Mouse (Mus musculus) stomach, embryonic 14.5 days (tissue): ENCODE results near the gene 1600012H06Rik. TPM values are rescaled to one million over a fixed set of nuclear protein-coding genes. Genes with fewer than 3 reads are reported as not detected.

ENCODE experiments used
- ATAC-seq: fragments of 200-750 bp; cut with Nextera tagmentation; 2 replicates; pipeline ENCODE4 v1.8.0; 2017; ENCODE audit warnings: low read depth, moderate TSS enrichment; ENCODE audit not compliant: insufficient number of reproducible peaks, insufficient read depth, low FRiP score
- H3K27ac ChIP-seq: fragments of 300-500 bp; sonication (generic); 2 replicates; pipeline ENCODE4 v1.5.1; 2014; ENCODE audit warnings: mild to moderate bottlenecking, low read length, moderate library complexity, mixed read lengths
- H3K27me3 ChIP-seq: fragments of 300-500 bp; sonication (generic); 2 replicates; pipeline ENCODE4 v1.6.1; 2014; ENCODE audit warnings: low read length, control low read depth, mixed read lengths; ENCODE audit not compliant: control insufficient read depth, insufficient read depth
- H3K36me3 ChIP-seq: fragments of 300-500 bp; sonication (generic); 2 replicates; pipeline ENCODE4 v1.6.1; 2014; ENCODE audit warnings: mild to moderate bottlenecking, control low read depth, low read length, moderate library complexity, mixed read lengths; ENCODE audit not compliant: control insufficient read depth, insufficient read depth
- H3K4me1 ChIP-seq: fragments of 300-500 bp; sonication (generic); 2 replicates; pipeline ENCODE4 v1.6.1; 2014; ENCODE audit warnings: low read length, control low read depth, mixed read lengths; ENCODE audit not compliant: control insufficient read depth, insufficient read depth
- H3K4me2 ChIP-seq: fragments of 300-500 bp; sonication (generic); replicated peaks from 2 replicates; pipeline ENCODE4 v1.6.1; 2014; ENCODE audit warnings: low read depth, low read length, control low read depth
- H3K4me3 ChIP-seq: fragments of 300-500 bp; sonication (generic); 2 replicates; pipeline ENCODE4 v1.5.1; 2014; ENCODE audit warnings: low read depth, low read length, control low read depth
- H3K9ac ChIP-seq: fragments of 300-500 bp; sonication (generic); replicated peaks from 2 replicates; pipeline ENCODE4 v1.6.1; 2014; ENCODE audit warnings: low read depth, mild to moderate bottlenecking, control low read depth, low read length, moderate library complexity, mixed read lengths
- H3K9me3 ChIP-seq: fragments of 300-500 bp; sonication (generic); 2 replicates; pipeline ENCODE4 v1.6.1; 2016; ENCODE audit warnings: low read depth, low read length, control low read depth; ENCODE audit not compliant: control insufficient read depth
- WGBS: fragments of 180-500 bp; shearing (Covaris S2); extraction: QIAGEN DNeasy Blood & Tissue Kit; methylation state at CpG from one replicate; pipeline ENCODE4 v1.1.7; 2014; 5-methylcytosine and 5-hydroxymethylcytosine counted together
- polyA plus RNA-seq: library from polyadenylated mRNA; unstranded; fragments of >200 nt; fragmentation: Nextera tagmentation; extraction: Ambion mirVana; gene quantifications from 2 replicates; pipeline ENCODE4 v1.2.1, GENCODE M21; 2014

1600012H06Rik gene
- polyA plus RNA-seq, 1 experiment from 2014 or later: 35.5 TPM

DNA sequence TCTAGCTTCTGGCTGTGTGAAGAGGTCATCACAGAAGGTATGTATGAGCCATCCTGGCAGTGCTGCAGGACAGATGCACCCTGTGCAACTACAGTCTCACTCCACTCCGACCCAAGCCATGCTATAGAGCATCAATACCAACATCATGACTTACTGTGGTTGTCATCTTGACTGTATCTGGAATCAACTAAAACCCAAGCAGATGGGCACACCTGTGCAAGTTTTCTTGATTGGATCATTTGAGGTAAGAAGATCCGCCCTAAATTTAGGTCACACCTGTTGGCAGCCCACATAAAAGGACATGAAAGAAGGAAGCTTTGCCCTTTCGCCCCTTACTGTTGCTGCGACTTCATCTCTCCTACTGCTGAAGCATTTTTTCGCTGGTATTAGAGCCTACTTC, 33.7 kb upstream of the 1600012H06Rik start:
- WGBS: 90% methylated on average over 5 of the region's 5 CpGs
- H3K27ac ChIP-seq: no peak overlapping the region
- no peaks in the 10 kb centered on the region for H3K36me3 ChIP-seq
- H3K4me3 ChIP-seq: no peak overlapping the region
- H3K9ac ChIP-seq: no peak overlapping the region
- no peaks in the 10 kb centered on the region for H3K9me3 ChIP-seq
- H3K4me1 ChIP-seq: no peaks in the 10 kb centered on the region
- no peaks in the 10 kb centered on the region for H3K27me3 ChIP-seq
- H3K4me2 ChIP-seq: no peak overlapping the region
- no peak for ATAC-seq

DNA sequence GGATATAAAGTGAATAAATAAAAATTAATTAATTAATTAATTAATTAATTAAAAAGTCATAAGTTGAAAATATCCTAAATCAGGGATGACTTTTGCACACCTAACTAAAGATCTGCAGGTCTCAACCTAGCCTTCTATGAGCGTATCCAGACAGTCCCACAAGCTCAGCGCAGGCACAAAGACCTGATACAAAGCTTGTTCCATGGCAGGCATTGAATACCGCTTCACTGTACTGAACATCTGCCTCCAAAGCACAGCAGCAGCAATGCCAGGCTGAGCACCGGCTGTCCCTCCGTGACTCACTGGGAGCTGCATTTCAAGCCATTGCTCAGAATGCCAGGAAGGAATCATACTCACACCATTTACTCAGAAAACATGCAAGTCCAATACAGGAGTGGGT, 32.2 kb upstream of the 1600012H06Rik start:
- Histone ChIP-seq H3K9ac (no peak overlapping the region), H3K36me3 (no peaks in the 10 kb centered on the region), H3K4me3 (no peak overlapping the region), H3K9me3 (no peaks in the 10 kb centered on the region), H3K27ac (no peak overlapping the region), H3K27me3 (no peaks in the 10 kb centered on the region), H3K4me2 (no peak overlapping the region), H3K4me1 (no peaks in the 10 kb centered on the region)
- WGBS: 94% methylated on average over 5 of the region's 5 CpGs
- no peak for ATAC-seq

DNA sequence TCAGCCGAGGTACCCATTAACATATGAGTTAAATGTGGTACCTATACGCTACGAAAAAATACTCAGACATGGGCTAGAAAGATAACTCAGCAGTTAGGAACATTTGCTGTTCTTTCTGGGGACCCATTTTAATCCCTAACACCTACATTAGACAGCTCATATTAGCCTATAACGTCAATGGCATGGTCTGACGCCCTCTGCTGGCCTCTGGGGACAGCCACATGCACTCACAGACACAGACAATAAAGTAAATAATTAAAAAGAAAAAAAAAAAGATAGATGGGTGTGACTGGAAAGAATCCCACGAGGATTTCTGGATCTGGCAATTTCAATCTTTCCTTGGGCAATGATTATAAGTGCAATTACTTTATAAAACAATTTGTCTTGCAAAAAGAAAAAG, 30.6 kb upstream of the 1600012H06Rik start:
- WGBS: 49% methylated on average over 6 of the region's 6 CpGs
- H3K4me1 ChIP-seq: no peaks in the 10 kb centered on the region
- no peaks in the 10 kb centered on the region for H3K9me3 ChIP-seq
- no peak overlapping the region for H3K4me2 ChIP-seq
- H3K9ac ChIP-seq: no peak overlapping the region
- no peaks in the 10 kb centered on the region for H3K36me3 ChIP-seq
- no peak overlapping the region for H3K27ac ChIP-seq
- ATAC-seq: no peak
- H3K27me3 ChIP-seq: no peaks in the 10 kb centered on the region
- H3K4me3 ChIP-seq: no peak overlapping the region

DNA sequence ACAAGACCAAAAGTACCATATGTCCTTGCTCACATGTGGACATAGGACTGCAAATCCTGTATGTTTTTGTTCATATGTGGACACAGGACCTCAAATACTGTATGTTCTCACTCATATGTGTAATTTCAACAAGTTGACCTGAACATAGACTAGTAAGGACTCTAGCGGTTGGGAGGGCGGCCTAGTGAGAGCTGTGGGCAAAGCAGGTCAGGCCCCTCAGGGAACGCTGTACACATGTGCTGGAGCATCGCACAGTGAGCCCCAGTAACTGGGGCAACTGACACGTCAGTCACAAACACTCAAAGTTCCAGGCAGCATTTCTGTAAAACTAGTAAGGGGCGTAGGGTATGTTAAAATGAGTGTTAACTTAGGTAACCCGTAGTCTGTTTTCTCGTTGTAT, 30.0 kb upstream of the 1600012H06Rik start:
- H3K9ac ChIP-seq: no peak overlapping the region
- no peaks in the 10 kb centered on the region for H3K9me3 ChIP-seq
- no peaks in the 10 kb centered on the region for H3K27me3 ChIP-seq
- no peak overlapping the region for H3K27ac ChIP-seq
- H3K4me2 ChIP-seq: no peak overlapping the region
- 88% methylated on average over 8 of the region's 8 CpGs for WGBS
- H3K4me3 ChIP-seq: no peak overlapping the region
- ATAC-seq: no peak
- H3K4me1 ChIP-seq: no peaks in the 10 kb centered on the region
- no peaks in the 10 kb centered on the region for H3K36me3 ChIP-seq

DNA sequence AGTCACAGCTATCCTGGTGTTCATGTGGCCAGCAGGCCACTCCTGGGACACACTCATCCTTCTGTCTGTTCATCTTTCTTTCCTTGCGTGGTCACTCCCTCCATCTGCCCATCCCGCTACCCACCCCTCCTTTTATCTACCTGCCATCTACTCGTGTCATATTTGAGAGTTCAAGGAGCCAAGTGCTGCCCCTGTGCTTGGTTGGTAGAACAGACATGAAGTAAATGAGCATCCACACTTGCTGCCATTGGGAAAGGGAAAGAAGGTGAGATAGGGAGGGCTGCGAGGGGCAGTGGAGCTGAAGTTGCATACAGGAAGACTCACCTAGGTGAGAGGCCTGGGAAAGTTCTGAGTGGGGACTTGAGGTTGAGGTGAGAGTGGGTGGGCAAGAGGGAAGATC, 28.6 kb upstream of the 1600012H06Rik start:
- H3K27me3 ChIP-seq: no peaks in the 10 kb centered on the region
- WGBS: 89% methylated on average over 4 of the region's 4 CpGs
- no peak overlapping the region for H3K4me2 ChIP-seq
- no peaks in the 10 kb centered on the region for H3K4me1 ChIP-seq
- H3K4me3 ChIP-seq: no peak overlapping the region
- no peak overlapping the region for H3K27ac ChIP-seq
- H3K9ac ChIP-seq: no peak overlapping the region
- no peak for ATAC-seq
- H3K36me3 ChIP-seq: no peaks in the 10 kb centered on the region
- no peaks in the 10 kb centered on the region for H3K9me3 ChIP-seq

DNA sequence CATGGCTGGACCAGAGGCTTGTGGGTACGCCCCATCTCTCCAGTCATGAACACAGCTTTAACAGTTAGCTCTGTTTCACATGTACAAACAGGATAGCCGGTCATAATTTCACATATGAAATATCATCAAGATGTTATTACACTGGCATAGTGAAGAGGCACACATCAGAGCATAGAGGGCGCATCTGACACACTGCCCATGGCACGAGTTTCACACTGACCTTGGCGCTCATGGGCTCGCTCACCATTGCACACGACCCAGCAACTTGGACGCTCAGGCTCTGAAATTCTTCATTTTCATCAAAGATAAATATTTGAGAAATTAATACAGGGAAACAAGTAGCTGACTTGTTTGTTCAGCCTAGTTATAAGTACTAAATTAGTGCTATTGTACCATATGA, 25.1 kb upstream of the 1600012H06Rik start:
- Histone ChIP-seq H3K4me2 (no peak overlapping the region), H3K9me3 (no peaks in the 10 kb centered on the region), H3K4me1 (no peaks in the 10 kb centered on the region), H3K27me3 (no peaks in the 10 kb centered on the region), H3K36me3 (no peaks in the 10 kb centered on the region), H3K4me3 (no peak overlapping the region), H3K27ac (no peak overlapping the region), H3K9ac (no peak overlapping the region)
- WGBS: 88% methylated on average over 8 of the region's 8 CpGs
- ATAC-seq: no peak

DNA sequence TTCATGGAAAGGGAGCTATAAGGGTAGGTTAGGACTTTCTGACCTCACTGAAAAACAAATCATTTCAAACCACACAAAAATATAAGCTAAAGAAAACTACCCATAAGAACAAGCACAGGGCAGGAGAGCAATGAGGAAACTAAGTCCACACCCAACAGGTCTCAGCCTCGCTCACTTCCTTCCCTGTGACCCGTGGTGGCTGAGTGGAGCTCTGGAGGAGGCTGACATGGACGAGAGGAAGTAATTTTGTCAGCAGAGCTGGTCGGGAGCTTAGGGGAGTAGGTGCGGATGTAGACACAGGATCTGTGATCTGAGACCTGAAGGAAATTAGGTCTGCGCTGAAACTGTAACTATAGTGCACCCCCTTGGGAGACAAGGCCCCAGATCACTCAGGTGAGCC, 21.4 kb upstream of the 1600012H06Rik start:
- Histone ChIP-seq H3K9me3 (no peaks in the 10 kb centered on the region), H3K9ac (no peak overlapping the region), H3K27me3 (no peaks in the 10 kb centered on the region), H3K27ac (no peak overlapping the region), H3K4me2 (no peak overlapping the region), H3K4me1 (no peaks in the 10 kb centered on the region), H3K36me3 (no peaks in the 10 kb centered on the region), H3K4me3 (no peak overlapping the region)
- 69% methylated on average over 6 of the region's 6 CpGs for WGBS
- ATAC-seq: no peak

DNA sequence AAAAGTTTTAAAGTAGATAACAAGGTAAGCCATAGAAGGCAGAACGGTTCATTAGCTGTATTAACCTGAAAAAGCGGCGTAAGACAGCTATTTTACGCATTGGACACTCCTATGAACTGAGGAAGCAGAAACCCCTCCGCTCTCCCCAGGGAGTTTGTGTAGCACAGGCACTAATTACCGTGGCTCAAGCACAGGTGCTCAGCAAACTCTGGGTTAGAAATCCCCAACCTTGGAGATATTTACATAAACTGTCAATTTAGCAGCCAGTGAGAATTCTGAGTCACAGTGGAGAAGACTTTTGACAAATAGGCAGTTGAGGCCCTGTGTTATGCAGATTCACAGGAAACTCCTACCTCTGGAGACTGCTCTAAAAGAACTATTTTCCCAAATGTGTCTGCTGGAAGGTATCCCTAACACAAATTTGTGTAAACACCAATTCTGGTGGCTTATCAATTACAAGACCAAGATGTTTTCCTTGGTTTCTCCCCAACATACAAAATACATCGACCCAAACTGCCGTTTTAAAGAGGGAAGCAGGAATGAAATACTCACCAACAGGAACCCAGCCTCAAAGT, 15.3 kb upstream of the 1600012H06Rik start:
- H3K27ac ChIP-seq: no peak overlapping the region
- no peak overlapping the region for H3K4me2 ChIP-seq
- no peaks in the 10 kb centered on the region for H3K9me3 ChIP-seq
- no peaks in the 10 kb centered on the region for H3K4me1 ChIP-seq
- ATAC-seq: no peak
- no peak overlapping the region for H3K4me3 ChIP-seq
- 75% methylated on average over 8 of the region's 8 CpGs for WGBS
- H3K27me3 ChIP-seq: no peaks in the 10 kb centered on the region
- no peak overlapping the region for H3K9ac ChIP-seq
- H3K36me3 ChIP-seq: no peaks in the 10 kb centered on the region

DNA sequence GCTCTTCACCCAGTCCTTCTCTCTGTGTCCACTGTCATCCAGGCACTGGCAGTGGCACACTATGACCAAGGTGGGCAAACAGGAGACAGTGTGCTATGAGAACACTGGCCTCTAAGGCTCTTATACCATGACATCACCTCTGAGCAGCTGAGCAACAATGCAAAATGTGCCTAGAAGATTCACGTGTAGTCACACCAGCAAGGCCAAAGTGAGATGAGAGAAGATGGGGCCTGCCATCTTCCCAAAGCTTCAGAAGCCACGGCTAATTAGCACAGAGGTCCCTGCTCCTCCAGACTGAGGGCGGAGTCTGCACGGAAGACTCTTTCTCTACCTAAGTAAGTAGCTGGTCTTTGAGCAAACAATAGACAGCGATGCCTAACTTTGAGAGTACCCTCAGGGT, 14.4 kb upstream of the 1600012H06Rik start:
- Histone ChIP-seq H3K27me3 (no peaks in the 10 kb centered on the region), H3K4me3 (no peak overlapping the region), H3K9ac (no peak overlapping the region), H3K27ac (no peak overlapping the region), H3K4me1 (no peaks in the 10 kb centered on the region), H3K9me3 (no peaks in the 10 kb centered on the region), H3K36me3 (no peaks in the 10 kb centered on the region), H3K4me2 (no peak overlapping the region)
- 65% methylated on average over 5 of the region's 5 CpGs for WGBS
- ATAC-seq: no peak
